Mouse (Mus musculus) cerebellum, adult 18-20 months (tissue): ENCODE data around the gene Ppp2r5d.
A peak's percentile ranks its signal among the peaks of the same experiment; 100 is the strongest.

Source experiments
- DNase-seq, 2 experiments: peaks; one replicate each; pipeline ENCODE4 v3.0.0; 2021

The Ppp2r5d gene

GRCm38 (mm10) chr17:46644152-46644805 is 60.6 kb downstream of the Ppp2r5d start:
- no peak for DNase-seq

- no peak for DNase-seq
Measured at GRCm38 (mm10) chr17:46642060-46642459, 62.9 kb downstream of the Ppp2r5d start.

DNA sequence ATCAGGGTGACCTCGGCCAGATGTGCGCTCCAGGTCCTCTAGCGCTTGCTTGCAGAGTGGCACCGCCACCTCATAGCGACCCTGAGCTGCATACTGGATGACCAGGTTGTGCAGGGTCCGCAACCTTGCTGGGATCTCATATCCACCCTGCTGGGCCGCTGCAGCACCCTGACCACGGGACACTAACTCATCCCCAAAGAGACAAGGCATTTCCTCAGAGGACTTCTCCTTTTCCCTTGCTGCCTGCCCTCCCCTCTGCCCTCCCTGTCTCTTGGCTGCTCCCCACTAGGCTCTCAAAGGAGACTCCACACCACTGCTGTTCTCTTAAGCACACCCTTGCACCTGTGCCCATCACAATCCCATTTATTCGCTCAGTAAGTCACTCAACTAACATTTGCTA is 65.0 kb downstream of the Ppp2r5d start:
- DNase-seq, result no peak

DNA sequence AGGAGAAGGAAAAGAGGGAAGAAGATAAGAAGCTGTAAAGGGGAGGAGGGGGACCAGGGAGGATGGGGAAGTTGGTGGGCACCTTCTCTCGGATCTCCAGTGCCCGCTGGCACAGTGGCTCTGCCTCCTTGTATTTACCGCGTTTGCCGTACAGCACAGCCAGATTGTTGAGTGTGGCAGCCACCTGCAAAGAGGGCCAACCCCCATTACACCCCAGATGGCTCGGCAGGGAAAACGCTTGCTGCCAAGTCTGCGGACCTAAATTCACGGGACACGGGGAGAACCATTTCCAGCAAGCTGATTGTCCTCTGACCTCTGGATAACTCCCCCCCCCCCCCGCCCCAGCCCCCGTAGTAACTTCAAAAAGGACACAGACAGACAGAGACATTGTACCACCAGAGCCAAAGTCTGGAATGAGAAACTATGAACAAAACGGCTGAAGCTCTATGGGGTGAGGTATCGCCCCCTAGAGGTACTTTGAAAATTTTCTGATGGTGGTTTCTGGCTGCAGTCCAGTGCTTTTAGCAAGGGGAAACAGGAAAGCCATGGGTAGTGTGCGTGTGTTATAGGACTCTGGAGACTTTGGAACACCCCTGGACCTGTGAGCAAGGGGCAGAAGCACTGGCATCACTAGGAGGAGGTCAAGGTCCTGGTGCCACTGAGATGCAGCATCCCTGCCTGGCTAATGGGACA is 67.9 kb downstream of the Ppp2r5d start:
- peak; percentile 66 to 80 for DNase-seq
